Mouse (Mus musculus): ENCODE results near the gene Car9. TPM values are rescaled to one million over a fixed set of nuclear protein-coding genes. Genes with fewer than 3 reads are reported as not detected.

The Car9 gene
- total and polyA plus RNA-seq, 3 experiments: not detected

DNA sequence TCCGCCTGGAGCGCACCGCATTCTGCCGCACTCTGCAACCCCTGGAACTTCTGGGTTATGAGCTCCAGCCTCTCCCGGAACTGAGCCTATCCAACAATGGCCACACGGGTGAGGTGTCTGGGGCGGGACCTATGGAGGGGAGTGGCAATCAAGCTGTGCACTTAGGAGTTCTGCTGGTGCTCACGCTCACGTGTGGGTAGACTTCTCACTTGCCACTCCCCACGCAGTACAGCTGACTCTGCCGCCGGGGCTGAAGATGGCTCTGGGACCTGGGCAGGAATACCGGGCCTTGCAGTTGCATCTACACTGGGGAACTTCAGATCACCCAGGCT is 1.9 kb downstream of the Car9 start:
- no peak overlapping the region for H3K27ac ChIP-seq (ENCODE audit: insufficient read depth, low read depth)
- in situ Hi-C loops (cut with MboI; ENCODE audit: low pct_ligation_motif_present, low pct_unique_long_range_greater_than_20kb, low sequenced_read_pairs) (no loop called here), dilution Hi-C loops (cut with MboI; ENCODE audit: extremely low pct_ligation_motif_present, extremely low pct_unique_long_range_greater_than_20kb, low sequenced_read_pairs) (no loop called here)
- H3K9ac ChIP-seq (ENCODE audit: insufficient read depth, low read depth): no peak overlapping the region
- no peaks in the 10 kb centered on the region for H3K4me1 ChIP-seq (ENCODE audit: control insufficient read depth in 1 of 2, insufficient read depth in 2 of 2)
- H3K4me3 ChIP-seq (replicated peaks in 1 of 3; ENCODE audit: low read depth in 2 of 3, low read length in 2 of 3, poor library complexity in 1 of 3): no peak overlapping the region
- no peaks in the 10 kb centered on the region for H3K9me3 ChIP-seq (replicated peaks; ENCODE audit: low read length)
- no peak for DNase-seq (ENCODE audit: extremely low read depth)
- H3K27me3 ChIP-seq (replicated peaks): peaks cover 88% of the 10 kb centered on the region
- peak overlapping the region; percentile 18; the same call in 1 of the 2 replicates for H3K4me2 ChIP-seq (ENCODE audit: insufficient read depth, low read depth, poor library complexity, severe bottlenecking)
- H3K36me3 ChIP-seq (replicated peaks in 1 of 2; ENCODE audit: control insufficient read depth in 1 of 2, insufficient read depth in 1 of 2, low read length in 1 of 2): no peaks in the 10 kb centered on the region
- H3K79me2 ChIP-seq (replicated peaks; ENCODE audit: control insufficient read depth, extremely low read depth, insufficient read depth, poor library complexity, severe bottlenecking): no peaks in the 10 kb centered on the region
- no peak for TF ChIP-seq BHLHE40 (IDR thresholded peaks at IDR 0.05; ENCODE audit: low read depth, low read length)
- TF ChIP-seq EP300 (IDR thresholded peaks at IDR 0.05; ENCODE audit: low read length): no peak
- TF ChIP-seq RCOR1 (conservative IDR thresholded peaks at IDR 0.05; ENCODE audit: low read depth, low read length): no peak
- TF ChIP-seq TCF12 (IDR thresholded peaks at IDR 0.05; ENCODE audit: low read depth, low read length): no peak
- no peak for TF ChIP-seq GABPA (IDR thresholded peaks at IDR 0.05; ENCODE audit: insufficient replicate concordance, low read depth, low read length)
- no peak for TF ChIP-seq ZKSCAN1 (IDR thresholded peaks at IDR 0.05; ENCODE audit: borderline replicate concordance, low read depth, low read length)
- no peak for TF ChIP-seq MYC (IDR thresholded peaks at IDR 0.05; ENCODE audit: low read depth, low read length)
- TF ChIP-seq ZNF384 (IDR thresholded peaks at IDR 0.05; ENCODE audit: low read depth, low read length): no peak
- TF ChIP-seq ELF1 (IDR thresholded peaks at IDR 0.05; ENCODE audit: low read depth, low read length): no peak
- no peak for TF ChIP-seq MAX (IDR thresholded peaks at IDR 0.05; ENCODE audit: low read length)
- TF ChIP-seq PAX5 (IDR thresholded peaks at IDR 0.05; ENCODE audit: low read length): no peak
- no peak for TF ChIP-seq KAT2A (IDR thresholded peaks at IDR 0.05; ENCODE audit: insufficient replicate concordance, low read length)

DNA sequence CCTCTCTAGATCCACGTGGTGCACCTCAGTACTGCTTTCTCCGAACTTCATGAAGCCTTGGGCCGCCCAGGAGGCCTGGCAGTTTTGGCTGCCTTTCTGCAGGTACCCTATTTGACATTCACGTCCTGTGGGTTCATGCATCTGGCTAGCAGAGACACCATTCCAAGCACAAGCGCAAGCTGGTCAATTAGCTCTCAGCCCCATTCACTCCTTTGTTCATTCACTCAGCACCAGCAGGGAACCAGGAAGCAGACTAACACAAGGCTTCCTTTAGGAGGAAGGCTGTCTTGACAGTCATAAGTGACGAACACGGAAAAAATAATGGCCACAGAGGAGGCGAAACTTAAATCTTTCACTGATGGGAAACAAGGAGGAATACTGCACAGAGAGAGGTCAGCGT is 2.3 kb downstream of the Car9 start:
- TF ChIP-seq HCFC1 (IDR thresholded peaks at IDR 0.05; ENCODE audit: low read depth, low read length): no peak
- no peak for TF ChIP-seq CTCF (conservative IDR thresholded peaks at IDR 0.05 in 1 of 2, IDR thresholded peaks at IDR 0.05 in 1 of 2; ENCODE audit: low read depth in 2 of 2, low read length in 2 of 2)
- no peak for TF ChIP-seq KAT2A (IDR thresholded peaks at IDR 0.05; ENCODE audit: insufficient replicate concordance, low read length)
- no peak for TF ChIP-seq RCOR1 (conservative IDR thresholded peaks at IDR 0.05; ENCODE audit: low read depth, low read length)
- no peak for TF ChIP-seq BHLHE40 (IDR thresholded peaks at IDR 0.05; ENCODE audit: low read depth, low read length)
- no peak for TF ChIP-seq MYC (IDR thresholded peaks at IDR 0.05; ENCODE audit: low read depth, low read length)
- no peak for TF ChIP-seq ZC3H11A (IDR thresholded peaks at IDR 0.05; ENCODE audit: low read depth, low read length)
- TF ChIP-seq PAX5 (IDR thresholded peaks at IDR 0.05; ENCODE audit: low read length): no peak
- TF ChIP-seq JUN (IDR thresholded peaks at IDR 0.05; ENCODE audit: insufficient read depth, low read depth, low read length): no peak
- no peak for DNase-seq (ENCODE audit: extremely low read depth)
- Histone ChIP-seq H3K9ac (ENCODE audit: insufficient read depth, low read depth) (no peak overlapping the region), H3K4me3 (replicated peaks in 1 of 3; ENCODE audit: low read depth in 2 of 3, low read length in 2 of 3, poor library complexity in 1 of 3) (no peak overlapping the region), H3K79me2 (replicated peaks; ENCODE audit: control insufficient read depth, extremely low read depth, insufficient read depth, poor library complexity, severe bottlenecking) (no peaks in the 10 kb centered on the region), H3K27ac (ENCODE audit: insufficient read depth, low read depth) (no peak overlapping the region), H3K27me3 (replicated peaks) (peaks cover 88% of the 10 kb centered on the region), H3K4me1 (ENCODE audit: control insufficient read depth in 1 of 2, insufficient read depth in 2 of 2) (no peaks in the 10 kb centered on the region), H3K36me3 (replicated peaks in 1 of 2; ENCODE audit: control insufficient read depth in 1 of 2, insufficient read depth in 1 of 2, low read length in 1 of 2) (no peaks in the 10 kb centered on the region), H3K9me3 (replicated peaks; ENCODE audit: low read length) (no peaks in the 10 kb centered on the region), H3K4me2 (ENCODE audit: insufficient read depth, low read depth, poor library complexity, severe bottlenecking) (no peak overlapping the region)
- dilution Hi-C loops (cut with MboI; ENCODE audit: extremely low pct_ligation_motif_present, extremely low pct_unique_long_range_greater_than_20kb, low sequenced_read_pairs) (no loop called here), in situ Hi-C loops (cut with MboI; ENCODE audit: low pct_ligation_motif_present, low pct_unique_long_range_greater_than_20kb, low sequenced_read_pairs) (no loop called here)

All from CH12.LX (cell line).